Mouse (Mus musculus) granulocyte monocyte progenitor cell, adult 5-6 weeks (primary cell): ENCODE results near the gene Gm5426. TPM values are rescaled to one million over a fixed set of nuclear protein-coding genes. Genes with fewer than 3 reads are reported as not detected.

Experiments used
- total RNA-seq, 2 experiments: library from RNA; stranded (forward) in 1 of 2; stranded (reverse) in 1 of 2; fragments of 200-712, 200-1000 nt in 1 of 2; fragments of >200 nt in 1 of 2; fragmentation: Nextera tagmentation in 1 of 2; gene quantifications; 2 replicates each; pipeline ENCODE4 v1.2.3; 2014 to 2017

Gm5426 gene
- total RNA-seq, 2 experiments from 2014 or later, result not detected

Other genes starting within 250 kb of the Gm5426 start
- 18.9 and 24.7 TPM in 2 replicates for gene Eea1, start 196.0 kb upstream of the Gm5426 start, total RNA-seq (2014; fragmentation: Nextera tagmentation)
- 28.0 and 28.8 TPM in 2 replicates for gene Eea1, start 196.0 kb upstream of the Gm5426 start, total RNA-seq (2017)